Mouse (Mus musculus) cerebellum, postnatal 10 days (tissue): ENCODE measurements around the gene Vwa8.

Source experiments
- DNase-seq, 2 experiments: peaks; one replicate each; pipeline ENCODE4 v3.0.0; 2021; ENCODE audit warnings: mixed read lengths in 2 of 2

Vwa8 gene

DNA sequence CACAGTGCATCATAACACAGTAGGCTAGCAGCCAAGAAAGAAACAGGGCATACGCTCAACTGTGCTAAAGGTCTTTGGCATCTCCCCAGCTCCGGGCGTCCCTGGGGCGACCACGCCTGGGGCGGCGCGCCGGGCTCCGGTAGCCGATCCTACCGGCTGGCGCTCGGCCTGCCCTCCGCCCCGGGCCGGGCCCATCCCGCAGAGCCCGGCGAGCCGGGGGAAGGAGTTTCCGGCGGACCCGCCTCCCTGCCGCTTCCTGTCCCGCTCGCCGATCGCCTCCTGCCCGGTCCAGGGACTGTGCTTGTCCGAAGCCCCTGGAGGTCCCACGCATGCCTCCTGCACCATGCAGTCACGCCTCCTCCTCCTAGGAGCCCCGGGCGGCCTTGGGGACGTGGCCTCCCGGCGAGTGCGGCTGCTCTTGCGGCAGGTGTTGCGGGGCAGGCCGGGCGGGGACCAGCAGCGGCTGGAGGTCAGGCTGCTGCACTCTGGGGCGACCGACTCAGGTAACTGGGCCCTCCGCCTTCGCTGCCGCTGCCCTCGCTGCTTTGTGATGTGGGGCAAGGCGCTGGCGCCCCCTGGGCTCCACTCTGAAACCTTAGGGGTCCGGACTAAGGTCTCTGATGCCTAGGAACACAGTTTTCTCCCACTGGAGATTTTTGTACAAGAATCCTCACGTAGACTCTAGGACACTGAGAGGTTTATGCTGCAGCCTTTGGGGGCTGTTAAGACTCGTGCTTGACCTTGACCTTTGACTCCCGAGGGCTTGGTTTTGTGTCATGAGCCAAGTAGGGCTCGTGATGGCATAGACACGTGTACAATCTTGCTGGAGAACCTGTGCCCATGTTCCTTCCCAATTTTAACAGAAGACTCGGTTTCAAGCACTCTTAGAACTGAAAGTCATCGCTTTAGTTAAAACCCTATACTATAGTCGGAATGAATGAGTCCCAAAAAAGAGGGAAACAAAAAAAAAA, at the start of gene Vwa8:
TSS of gene Vwa8 (plus strand) at position 112 of the 971 bp plus-strand sequence.
- DNase-seq = peak; percentile 89

DNA sequence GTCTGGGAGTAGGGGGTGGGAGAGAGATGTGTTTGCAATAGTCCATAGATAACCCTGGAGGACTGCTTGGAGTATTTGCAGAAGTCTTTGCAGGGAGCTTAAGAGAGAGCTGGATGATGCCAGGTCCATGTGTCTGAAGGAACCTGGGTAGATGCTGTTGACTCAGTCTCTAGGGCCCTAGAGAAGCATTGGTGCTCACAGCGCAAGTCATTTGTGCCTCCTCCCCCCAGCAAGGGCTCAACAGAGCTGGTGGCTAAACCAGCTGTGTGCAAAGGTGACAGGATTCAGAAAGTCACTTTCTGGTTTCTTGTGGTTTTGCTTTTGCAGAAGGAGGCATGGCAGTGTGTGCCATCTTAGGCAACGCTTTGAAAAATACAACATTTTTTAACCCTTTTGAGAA, 46.5 kb upstream of the Vwa8 start:
- DNase-seq = no peak

- no peak for DNase-seq
Observed at GRCm38 (mm10) chr14:78803924-78804323, 44.9 kb upstream of the Vwa8 start.

DNA sequence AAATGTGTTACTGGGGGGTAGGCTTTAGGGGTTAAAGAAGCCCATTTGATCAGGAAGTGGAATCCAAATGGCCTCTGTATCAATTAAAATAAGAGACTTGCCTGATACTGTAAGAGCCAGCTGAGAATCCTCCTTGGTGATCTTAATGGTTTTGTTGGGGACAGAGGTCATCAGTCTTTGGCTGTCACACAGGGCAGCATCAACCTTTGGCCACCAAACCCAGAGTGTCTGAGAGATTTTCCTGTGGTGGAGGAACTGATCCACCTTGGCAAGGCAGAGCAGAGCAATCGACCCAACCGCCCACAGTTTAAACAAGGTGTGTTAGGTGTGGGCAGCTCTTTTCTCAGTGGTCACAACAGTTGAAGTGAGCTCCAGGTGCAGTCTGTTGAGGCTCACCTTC, 36.0 kb upstream of the Vwa8 start:
- DNase-seq = no peak

- no peak for DNase-seq
Observed at GRCm38 (mm10) chr14:78816411-78816810, 32.4 kb upstream of the Vwa8 start.

DNA sequence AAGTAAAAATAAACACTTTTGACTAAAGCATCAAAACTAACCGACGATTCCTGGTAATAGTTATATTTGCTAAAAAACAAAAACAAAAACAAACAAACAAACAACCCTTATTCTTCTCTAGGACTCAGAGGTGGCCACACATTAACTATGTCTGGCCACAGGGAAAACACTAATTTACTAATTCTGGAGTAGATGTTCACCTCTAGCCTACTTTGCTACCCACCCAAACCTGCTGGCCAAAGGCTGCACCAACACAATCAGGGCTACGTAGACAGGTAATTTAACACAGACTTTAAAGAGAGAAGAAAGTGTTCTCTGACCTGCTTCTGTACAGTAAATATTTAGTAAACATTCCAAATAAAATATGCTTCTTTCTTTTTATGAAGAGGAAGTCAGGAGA, 31.2 kb upstream of the Vwa8 start:
- no peak for DNase-seq

DNA sequence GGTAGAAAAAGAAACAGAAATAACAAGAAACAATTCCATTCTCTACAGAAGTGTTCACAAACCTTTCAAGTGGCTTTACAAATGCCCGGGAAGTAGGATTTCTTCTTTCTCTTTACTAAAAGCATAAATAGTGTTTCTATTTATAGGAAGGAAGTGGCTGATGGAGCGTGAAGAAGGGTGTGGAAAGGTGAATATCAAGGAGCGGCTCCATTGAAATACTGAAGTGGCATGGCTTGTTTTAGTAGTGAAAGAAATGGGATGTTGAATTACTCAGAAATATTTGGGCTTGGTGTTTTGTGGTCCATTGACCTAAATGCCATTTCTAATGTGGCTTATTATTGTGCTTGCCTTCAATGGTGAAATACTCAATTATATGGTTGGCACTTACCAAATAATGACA, 30.4 kb upstream of the Vwa8 start:
- no peak for DNase-seq

DNA sequence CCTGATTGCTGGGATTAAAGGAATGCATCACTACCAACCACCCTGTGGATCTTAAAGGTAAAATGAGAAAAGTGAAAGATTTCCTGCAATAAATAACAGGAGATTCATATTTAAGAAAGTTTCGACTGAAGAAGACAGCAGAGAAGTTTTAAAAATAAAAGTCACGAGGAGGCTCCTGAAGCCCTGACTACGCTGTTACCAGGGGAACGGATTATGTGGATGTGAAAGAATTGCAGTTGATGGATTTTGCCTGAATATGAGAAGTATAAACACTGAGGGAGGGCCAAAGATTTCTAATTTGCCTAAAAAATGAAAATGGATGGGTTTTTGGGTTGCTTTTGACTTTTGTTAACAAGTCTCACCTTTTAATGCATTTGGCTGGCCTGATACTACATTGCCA, 24.8 kb upstream of the Vwa8 start:
- no peak for DNase-seq

- DNase-seq = no peak
Observed at GRCm38 (mm10) chr14:78824507-78824906, 24.3 kb upstream of the Vwa8 start.

- peak; percentile 13 to 19 for DNase-seq
Observed at GRCm38 (mm10) chr14:78831158-78831557, 17.7 kb upstream of the Vwa8 start.

DNA sequence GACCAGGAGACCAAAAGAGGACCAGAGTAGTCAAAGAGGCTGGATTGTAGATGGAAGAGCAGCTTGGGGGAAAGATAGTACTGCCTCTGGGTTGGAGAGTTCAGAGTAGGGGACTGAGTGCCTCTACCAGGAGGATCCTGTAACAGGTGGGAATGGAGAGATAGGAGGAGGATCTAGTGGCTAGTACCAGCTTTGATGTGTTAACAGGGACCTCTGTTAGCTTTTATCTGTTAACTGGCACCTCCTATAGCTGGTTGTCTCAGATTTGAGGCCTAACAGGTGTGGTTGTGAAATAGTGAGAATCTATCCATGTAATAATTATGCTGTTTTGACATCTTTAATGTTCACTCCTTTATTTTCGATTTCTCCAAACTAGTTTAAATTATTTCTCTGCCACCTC, 904 bp upstream of the Vwa8 start:
- no peak for DNase-seq

DNA sequence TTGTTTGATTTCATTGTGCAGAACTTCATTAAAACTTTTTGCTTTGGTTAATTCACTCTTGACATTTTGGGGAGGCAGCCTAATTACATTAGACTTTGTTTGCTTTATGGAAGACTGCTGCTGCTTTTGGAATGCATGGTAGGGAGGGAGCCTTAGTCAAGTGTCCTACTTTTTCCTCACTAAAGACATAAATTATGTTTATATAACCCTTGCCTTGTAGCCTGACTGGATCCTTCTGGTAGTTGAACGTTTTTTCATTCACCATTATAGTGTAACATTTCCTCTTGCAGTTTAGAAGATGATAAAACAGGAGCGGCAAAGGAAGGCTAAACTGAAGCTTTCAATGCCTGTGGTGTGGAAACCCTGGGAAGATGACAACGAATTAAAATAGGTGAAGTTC, 375 bp upstream of the Vwa8 start:
- peak in 1 of 2 experiments; percentile 3 for DNase-seq

DNA sequence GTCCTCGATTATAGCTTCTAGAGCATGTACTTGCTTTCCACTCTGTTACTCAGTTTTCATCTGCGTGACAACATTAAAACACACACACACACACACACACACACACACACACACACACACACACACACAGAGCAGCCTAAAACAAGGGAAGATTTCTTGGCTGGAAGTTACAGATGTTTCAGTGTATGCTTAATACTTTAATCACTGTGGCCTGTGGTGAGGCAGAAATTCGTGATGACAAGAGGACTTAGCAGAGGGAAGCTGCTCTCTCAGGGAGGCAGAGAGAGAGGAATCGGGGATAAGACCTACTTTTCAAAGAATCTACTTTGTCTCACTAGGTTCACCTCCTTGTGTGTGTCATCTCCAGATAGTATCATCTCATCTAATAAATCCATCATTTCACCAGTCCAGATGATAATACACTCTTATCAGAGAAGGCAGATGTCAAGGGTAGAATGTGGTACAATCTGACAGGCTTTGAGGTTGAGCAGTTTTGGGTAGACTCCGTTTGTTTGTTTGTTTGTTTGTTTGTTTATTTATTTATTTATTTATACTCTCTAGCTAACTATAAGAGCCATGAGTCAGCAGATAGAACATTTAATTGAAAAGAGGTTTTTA, 1.2 kb downstream of the Vwa8 start:
- no peak for DNase-seq

- DNase-seq = no peak
Observed at GRCm38 (mm10) chr14:78850666-78851065, 1.8 kb downstream of the Vwa8 start.

DNA sequence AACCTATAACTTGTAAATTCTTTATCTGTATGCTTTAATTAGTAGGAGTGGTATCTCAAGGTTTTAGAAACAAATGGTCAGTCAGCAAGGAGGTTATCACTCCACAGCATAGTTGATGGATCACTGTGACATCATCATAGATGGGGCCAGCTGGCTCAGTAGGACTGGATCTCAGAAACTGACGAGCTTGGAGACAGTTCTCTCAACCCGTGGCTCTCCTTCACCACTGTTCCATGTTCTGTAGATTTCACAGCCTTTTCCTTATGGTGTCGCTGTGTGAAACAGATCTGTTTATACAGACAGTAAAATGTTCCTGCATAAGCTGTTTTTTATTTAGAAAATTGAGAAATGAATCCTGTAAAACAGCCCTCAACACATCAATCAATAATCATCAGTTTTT, 2.5 kb downstream of the Vwa8 start:
- peak in 1 of 2 experiments; percentile 4 for DNase-seq

DNA sequence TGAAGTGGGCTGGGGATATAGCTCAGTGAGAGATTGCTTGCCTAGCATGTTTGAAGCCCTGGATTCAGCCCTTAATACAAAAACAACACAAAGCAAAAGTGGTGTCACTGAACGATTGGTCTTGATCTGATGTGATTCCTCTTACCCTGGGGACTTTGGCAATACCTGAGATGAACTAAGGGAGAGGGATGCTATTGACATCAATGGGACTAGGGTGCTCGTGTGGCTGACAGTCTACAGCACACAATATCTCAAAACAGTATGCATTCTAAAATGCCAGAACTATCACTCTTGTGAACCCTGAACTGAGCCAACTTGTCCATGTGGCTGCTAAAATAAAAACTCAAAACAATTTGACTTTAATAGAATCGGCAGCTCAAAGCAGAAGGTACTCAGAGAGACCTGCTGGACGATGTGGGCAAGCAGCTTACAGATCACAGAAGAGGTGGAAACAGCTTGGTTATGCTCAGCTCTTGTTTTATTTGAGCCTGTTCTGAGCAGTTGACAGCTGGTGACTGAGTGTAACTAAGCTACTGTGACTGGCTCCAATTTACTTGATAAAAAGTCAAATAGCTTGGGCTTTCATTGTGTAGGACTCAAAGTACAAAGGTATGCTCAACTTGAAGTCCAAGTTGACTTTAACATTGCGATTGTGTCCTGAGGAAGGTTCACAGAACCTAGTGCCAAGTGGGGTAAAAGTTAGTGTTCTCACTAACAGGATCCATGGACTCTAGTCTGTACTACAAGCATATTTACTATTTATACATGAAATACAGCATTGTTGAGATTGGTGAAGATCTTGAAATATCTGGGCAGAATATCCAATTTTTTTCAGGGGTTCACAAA, 3.8 kb downstream of the Vwa8 start:
- DNase-seq = no peak

DNA sequence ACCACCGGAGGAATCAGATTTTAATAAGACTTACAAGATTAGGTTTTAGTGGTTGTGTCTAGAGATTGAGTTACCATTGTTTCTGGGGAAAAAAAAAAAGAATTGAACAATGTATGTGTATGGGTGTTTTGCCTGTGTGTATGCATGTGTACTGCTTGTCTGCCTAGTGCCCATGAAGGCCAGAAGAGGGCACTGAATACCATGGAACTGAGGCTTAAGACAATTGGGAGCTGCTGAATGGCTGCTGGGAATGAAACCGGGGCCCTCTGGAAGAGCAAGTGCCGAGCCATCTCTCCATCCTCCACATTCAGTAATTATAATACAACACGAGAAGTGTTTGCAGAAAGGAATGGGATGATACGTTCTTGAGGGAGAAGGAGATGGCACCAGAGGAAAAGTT, 12.3 kb downstream of the Vwa8 start:
- no peak for DNase-seq

- DNase-seq = no peak
Observed at GRCm38 (mm10) chr14:78870036-78870435, 21.2 kb downstream of the Vwa8 start.

- no peak for DNase-seq
Observed at GRCm38 (mm10) chr14:78877176-78877575, 28.3 kb downstream of the Vwa8 start.

DNA sequence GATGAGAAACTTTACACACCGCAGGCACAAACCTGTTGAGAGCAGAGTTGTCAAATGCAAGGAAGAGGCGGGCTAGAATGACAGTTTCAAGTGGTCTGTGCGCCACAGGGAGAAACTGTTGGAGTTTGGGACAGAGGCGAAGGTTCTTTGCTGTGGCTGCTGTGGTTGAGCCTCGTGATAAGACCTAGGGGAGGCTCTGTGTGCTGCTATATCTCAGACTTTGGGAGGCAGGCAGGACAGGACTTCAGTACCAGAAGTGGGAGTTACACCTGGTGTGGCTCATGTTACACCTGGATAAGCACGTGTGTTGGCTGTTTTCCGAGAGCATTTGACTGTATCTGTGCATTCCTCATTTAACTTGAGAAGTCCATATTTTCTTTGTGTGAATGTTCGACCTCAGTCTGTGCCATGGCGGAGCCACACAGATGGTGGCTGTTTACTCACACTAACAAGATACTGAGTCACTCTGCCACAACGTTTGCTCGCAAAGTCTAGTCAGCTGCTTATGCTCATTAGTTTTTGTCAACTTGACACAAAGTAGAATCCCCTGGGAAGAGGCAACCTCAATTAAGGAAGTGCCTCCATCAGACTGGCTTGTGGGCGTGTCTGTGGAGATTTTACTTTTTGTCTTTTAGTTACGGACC, 29.7 kb downstream of the Vwa8 start:
- no peak for DNase-seq

DNA sequence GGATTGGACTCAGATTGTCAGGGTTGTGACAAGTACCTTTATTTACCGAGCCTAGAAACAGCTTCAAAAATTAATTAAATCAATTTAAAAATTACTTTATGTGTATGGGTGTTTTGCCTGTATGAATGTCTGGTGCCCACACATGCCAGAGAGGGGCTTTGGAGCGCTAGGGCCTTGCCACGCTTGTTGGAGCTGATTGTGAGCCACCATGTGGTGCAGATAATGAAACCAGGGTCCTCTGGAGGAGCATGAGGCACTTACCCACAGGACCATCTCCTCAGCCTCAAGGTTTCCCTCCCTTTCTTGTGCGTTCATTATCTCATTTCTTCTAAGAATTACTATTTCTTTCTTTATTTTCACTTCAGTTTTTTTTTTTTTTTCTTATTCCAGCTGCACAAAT, 32.0 kb downstream of the Vwa8 start:
- peak in 1 of 2 experiments; percentile 6 for DNase-seq

- DNase-seq = peak in 1 of 2 experiments; percentile 3
Observed at GRCm38 (mm10) chr14:78881563-78881962, 32.7 kb downstream of the Vwa8 start.
